Mouse (Mus musculus) testis, postnatal 14 days (tissue): ENCODE measurements around the gene Ank3.

ENCODE experiments used
- DNase-seq: peaks from one replicate; pipeline ENCODE4 v3.0.0; 2021; ENCODE audit warnings: low spot score

The Ank3 gene

DNA sequence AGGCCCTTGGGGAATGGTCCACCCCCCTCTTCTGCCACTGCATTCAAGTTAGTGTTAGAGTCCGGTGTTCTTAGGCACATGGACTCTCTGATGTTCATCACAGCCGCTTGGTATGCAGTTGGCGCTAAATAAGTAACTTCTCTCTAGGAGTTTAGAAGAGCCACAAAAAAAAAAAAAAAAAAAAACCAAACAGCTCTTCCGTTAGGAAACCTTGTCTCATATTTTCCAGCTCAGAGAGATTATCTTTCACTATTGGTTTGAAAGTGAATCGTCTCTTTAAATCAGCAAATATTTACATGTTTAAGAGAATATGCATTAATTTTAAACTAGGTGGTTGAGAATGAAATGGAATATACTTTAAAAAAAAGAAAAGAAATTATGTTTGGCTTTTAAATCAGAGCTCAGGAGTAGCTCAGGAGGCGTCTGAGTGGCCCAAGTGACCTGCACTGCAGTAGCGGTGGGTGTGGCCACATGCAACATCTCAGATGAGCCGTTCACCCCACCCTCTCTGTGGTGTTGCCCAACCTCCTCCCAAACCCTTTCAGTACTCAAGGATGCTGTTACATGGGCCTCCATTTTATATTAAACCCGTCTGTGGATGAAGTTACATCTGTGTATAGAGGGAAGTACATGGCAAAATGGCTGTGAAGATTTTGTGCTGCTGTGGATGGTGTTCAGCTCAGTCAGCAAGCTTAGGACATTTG, 138.0 kb downstream of the Ank3 start:
- DNase-seq = no peak

DNA sequence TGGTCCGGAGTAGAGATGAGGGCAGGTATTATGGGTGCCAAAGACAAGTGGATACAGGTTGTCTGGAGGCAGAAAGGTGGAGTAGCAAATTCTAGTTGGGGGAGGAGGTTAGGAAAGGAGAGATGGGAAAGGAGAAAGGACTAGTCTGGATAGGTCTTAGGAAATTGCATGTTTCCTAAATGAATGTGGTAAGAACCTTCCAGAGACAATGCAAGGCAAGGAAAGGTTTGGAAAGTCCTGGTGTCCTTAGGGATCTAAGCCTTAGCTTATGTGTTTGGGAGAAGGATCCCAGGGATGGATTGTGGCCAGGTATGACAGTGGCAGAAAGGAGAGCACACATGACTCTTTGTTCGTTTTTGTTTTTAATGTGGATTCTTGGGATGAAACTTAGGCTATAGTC, 139.7 kb downstream of the Ank3 start:
- DNase-seq = no peak

DNA sequence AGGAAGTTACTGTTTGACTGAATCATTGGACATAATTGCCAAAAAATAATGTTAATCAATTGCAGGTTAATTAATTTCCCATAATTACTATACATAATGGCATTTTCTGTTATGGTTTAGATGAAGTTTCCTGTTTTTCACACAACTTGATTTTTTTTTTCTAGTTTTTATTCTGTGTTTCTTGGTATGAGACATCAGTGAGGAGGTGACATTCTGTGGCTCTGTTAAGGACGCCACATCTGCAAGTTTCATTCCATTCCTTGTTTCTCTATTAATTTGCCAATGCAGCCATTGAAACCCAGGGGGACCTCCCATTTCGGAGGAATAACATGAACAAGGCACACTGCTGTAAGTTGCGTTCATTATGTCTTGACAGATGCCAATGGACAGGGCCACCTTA, 143.9 kb downstream of the Ank3 start:
- no peak for DNase-seq

DNA sequence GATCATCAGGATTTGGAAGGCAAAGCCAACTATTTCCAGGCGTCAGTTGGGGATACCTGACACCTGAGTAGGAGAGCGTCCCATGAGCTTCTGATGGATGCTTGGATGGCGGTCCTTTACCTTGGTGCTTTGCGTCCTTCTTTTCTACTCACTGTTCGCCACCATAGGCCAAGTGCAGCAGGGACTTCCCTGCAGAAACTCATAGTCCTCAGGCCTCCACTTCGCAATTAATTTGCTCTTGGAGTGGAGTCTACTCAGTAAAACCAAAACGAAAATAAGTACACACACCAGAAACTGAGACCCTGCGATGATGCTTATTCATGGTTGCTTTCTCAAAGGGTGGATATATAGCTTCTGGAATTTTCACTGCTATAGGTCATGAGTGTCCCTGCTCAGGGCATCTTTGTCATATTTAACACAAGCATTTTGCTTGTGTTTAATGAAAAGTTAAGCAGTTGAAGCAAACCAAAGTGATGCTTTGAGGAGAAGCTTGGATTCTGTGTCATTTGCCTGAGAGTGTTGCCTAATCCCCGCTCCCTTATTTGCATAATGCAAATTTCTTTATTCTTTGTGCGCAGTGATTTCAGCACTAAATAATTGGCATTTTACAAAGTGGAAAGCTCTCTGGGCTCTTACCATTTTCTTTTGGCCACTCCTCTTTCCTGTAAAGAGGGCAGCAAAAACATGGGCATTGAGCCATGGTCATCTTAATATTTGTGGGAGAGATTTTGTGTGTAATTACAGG, 145.5 kb downstream of the Ank3 start:
- DNase-seq = no peak

DNA sequence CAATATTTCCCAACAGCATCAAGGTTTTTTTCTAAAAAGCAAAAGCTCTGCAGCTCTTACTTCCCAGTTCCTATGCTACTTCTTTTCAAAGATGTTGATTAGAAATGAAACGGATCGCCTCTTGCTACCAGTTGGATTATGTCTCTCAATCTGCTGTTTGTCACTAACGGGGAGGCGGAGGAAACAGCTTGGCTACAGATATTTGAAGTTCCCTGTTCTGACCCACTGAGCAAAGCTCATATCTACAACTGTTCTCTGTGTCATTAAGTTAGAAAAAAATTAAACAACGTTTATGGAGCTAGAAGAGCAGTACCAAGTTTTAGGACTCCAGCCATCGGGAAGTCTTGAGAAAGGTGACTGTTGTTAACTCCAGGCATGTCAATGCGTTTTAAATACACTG, 146.1 kb downstream of the Ank3 start:
- no peak for DNase-seq

DNA sequence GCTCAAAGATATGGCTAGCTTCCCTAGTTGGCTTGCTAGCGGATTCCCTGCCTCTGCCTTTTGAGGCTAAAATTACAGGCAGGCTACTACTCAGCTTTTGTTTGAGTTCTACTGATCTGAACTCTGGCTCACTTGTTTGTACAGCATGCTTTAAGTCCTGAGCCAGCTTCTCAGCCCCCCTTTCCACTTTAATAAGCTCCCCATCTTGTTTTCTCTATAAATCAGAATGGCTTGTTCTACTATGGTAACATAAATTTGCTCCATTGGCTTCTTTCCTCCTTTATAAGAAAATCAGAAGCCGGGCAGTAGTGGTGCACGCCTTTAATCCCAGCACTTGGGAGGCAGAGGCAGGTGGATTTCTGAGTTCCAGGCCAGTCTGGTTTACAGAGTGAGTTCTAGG, 147.4 kb downstream of the Ank3 start:
- no peak for DNase-seq

DNA sequence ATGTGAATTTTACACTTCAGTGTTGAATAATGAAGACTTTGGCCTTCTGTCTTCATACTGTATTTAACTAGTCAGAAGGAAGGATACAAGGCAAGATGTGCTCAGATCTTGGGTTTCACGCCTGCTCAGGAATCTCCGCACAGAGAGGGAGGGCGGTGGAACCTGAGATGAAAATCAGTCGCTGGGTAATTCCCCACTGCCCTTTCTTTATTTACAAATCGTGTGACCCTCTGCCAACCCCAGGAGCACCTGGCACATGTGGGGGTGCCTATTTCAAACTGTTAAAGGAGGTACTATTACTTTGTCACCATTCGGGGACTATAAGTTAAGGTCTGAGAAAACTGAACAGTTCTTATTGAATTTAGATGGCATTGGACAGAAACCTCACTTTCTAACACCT, 148.1 kb downstream of the Ank3 start:
- DNase-seq = no peak

DNA sequence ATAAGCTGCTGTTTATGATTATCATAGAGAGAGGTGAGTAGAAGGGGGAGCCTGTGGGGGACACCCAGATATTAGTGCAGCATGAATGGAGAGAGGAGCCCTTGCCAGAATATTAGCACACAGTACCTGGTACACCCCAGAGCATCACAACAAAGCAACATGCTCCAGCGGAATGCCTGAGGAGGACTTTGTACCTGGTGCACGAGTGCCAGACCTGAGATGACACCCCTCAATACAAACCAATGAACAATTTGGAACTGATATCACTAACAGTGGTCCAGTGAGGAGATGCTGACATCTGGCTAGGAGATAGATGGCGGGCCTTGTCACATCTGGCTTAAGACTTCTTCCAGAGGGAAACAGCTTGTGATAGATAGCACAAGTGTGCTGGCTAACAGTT, 150.2 kb downstream of the Ank3 start:
- no peak for DNase-seq

DNA sequence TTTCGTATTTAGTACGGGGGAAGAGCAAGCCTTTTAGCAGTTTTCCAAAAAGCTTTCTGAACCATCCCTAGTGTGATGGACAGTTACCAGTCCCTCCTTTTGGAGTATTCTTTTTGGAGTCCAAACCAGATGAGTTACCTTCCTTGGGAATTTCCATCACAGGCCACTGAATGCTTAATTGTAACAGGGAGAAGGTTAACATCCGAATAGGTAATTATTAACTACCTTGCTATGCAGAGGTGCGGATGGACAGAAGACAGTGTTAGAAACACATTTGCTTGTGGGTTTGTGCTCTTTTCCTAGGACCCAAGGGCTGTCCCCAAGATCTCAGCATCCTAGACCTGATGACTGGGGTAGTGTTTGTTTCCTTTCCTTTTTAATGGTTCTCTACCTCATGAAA, 150.6 kb downstream of the Ank3 start:
- no peak for DNase-seq

DNA sequence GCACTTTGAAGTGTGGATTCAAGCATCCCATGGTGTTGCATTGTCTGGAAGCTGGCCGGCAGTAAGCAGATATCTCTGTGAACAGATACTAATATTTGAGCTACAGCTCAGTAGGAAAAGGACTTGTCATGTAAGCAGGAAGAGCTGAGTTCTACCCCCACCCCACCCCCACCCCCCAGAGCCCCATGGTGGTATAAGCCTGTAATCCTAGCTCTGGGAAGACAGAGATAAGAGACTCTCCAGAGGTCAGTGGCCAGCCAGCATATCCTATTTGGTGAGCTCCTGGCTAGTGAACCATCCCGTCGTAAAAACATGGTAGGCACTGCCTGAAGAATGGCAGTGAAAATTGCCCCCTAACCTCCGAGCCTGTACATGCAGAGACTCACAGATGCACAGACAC, 152.3 kb downstream of the Ank3 start:
- no peak for DNase-seq

DNA sequence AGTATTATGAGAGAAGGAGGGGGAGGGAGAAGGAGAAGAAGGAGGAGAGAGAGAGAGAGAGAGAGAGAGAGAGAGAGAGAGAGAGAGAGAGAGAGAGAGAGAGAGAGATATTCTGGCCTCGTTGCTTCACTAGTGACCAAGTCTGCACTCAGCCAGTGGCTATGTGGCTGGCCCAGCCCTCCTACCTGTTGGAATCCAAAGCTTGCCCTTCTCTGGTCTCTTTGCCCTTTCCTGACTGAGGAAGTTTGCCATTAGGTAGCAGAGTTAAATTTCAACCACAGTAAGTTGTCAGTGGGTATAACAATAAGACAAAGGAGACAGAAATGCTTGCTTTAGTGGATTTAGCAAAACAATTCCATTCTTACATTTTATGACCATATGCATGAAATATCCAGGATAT, 154.5 kb downstream of the Ank3 start:
- DNase-seq = no peak

DNA sequence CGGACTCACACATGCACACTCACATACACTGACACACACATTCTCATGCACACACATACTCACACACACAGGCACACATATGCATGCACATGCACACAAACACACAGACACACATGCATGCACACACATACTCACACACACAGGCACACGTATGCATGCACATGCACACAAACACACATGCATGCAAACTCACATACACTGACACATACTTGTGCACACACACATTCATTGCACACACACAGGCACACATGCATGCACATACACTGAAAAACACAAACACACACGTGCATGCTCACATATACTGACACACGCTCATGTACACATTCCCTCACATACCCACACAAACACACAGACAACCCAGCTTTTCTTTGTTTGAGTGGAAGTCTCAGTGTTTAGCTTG, 157.0 kb downstream of the Ank3 start:
- DNase-seq = no peak

DNA sequence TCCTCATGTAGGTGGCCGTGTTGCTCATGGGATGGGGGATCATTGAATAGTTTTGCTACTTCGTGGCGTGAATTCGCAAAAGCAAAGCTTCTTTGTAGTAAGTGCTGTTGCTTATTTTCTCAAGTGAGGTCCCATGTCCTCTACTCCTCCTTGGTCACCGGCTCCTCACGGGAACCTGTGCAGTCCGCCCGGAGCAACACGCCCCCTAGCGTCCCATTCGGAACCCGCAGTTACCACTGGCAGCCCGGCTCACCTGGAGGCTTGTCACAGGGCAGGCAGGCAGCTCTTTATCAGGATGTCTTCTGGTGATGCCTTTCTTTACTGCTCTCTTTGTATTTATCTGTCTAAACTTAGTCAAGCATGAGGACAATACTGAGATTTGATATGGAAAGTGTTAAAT, 157.7 kb downstream of the Ank3 start:
- peak; percentile 37 for DNase-seq

DNA sequence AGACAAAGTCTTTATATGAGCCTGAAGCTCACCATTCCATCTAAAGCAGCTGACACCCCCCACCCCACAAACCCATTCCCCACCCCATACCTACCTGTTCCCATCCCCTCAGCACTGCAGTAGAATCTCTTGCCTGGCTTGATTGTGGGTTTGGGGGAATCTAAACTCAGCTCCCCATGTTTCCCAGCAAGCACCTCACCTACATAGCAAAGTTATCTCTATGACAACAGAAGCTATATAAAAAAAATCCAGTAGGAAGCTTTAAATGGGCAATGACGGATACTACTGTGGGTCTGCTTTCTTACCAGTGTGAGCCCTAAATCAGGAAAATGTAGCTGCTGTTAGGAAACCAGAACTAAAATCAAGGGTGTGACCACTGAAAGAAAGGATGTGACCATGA, 161.7 kb downstream of the Ank3 start:
- DNase-seq = no peak

DNA sequence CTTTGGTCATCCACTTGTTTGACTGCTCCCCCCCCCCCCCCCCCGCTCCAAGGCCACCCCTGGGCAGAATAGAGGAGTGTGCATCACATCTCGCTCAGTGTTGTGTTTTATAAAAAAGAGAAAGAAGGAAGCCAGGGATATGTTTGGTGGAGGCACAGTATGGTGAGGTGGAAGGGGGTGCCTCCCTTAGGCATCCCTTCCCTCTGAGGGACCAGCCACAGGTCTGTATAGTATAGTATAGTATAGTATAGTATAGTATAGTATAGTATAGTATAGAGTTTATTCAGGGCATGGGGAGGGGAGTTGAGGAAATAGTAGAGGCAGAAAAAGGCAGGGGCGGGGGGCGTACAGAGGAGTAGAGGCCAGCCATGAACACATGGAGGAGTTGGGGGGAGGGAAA, 164.4 kb downstream of the Ank3 start:
- DNase-seq = no peak

DNA sequence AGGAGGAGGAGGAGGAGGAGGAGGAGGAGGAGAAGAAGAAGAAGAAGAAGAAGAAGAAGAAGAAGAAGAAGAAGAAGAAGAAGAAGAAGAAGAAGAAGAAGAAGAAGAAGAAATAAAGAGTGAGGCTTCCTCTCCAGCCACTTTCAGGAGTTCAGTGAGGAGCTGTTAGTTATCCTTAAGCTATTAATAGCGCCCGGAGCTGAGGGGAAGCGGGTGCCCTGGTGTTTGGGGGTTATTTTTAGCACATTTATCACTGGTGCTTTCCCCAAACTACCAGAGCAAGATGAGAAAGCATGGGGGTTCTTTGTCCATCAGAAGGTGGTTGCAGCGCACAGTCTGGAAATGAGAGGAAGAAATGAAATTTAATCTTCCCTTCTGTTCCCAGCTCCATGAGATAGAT, 166.5 kb downstream of the Ank3 start:
- no peak for DNase-seq

DNA sequence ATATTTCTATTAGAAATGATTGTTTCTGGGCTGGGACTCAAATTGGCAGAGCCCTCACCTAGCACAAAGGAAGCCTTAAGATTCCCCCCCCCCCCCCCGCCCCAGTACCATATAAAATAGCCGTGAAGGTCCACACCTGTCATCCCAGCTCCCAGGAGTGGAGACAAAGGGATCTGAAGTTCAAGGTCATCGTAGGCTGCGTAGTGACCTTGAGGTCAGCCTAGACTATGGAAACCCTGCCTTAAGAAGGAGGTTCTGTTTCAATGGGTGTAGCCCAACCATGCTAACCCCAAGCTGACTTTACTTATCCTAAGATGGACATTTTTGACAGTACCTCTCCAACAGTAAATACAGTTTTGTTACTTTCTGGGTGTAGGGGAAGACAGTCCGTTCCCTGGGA, 170.4 kb downstream of the Ank3 start:
- DNase-seq = no peak

DNA sequence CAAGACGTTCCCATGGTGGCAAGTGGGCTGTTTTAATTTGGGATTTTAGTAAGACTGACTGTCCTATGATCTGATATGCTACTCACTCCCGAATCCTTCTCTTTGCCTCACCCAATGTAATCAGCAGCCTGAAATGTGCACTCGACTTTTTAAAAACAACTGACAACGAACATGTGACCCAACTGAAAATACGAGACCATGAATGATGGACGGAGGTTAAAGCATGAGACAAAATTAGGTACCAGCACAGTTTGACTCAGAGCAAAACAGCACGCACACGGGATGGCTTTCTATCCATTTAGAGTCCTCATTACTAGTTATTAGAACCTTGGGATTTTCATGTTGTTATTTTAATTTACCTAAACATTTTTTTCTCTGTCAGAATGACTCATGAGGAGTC, 171.2 kb downstream of the Ank3 start:
- DNase-seq = no peak

DNA sequence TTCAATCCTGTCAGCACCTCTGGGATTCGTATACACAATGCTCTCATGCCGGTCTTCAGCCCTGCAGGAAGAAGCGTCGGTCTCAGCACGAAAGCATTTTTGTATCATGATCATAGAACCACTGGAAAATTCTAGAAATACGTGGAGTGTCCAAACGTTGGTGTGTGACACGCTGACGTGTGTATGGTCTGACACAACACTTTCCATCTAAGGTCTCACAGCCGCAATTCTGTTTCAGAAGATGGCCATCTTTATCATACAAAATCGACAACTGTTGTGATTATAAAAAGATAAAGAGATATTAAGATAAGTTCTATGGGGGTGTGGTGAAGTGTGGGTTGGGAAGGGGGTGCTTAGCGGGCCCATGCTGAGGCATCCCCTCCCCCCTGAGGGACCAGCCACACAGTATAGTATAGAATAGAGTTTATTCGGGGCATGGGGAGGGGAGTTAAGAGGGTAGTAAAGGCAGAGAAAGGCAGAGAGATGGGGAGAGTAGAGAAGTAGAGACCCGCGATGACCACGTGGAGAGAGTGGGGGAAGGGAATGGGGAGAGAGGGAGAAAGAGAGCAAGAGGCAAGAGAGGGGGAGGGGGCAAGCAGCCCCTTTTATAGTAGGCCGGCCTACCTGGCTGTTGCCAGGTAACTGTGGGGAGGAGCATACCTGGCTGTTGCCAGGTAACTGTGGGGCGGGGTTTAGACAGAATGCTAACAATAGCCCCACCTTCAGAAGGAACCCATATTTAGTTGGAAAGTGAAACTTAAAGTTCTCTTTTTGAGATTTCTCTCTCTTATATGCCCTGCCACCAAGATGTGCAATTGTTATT, 172.1 kb downstream of the Ank3 start:
- DNase-seq = peak; percentile 12

DNA sequence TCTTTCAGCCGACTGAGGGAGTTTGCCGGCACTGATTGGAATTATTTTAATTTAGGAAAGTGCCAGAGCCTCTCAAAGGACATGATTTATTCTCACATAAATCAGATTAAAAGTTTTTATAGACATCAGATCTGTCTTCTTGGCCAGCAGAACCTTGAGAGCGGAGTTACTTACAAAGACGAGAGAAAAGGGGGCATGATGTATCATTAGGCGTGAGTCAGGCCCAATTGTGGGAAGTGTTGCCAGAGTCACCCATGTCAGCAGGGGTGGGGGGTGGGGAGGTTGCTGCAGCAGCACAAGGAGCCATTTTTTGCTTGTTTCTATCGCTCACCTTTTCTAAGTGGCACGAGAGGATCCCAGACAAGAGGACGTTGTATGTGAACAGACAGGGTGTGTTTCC, 172.8 kb downstream of the Ank3 start:
- DNase-seq = no peak

DNA sequence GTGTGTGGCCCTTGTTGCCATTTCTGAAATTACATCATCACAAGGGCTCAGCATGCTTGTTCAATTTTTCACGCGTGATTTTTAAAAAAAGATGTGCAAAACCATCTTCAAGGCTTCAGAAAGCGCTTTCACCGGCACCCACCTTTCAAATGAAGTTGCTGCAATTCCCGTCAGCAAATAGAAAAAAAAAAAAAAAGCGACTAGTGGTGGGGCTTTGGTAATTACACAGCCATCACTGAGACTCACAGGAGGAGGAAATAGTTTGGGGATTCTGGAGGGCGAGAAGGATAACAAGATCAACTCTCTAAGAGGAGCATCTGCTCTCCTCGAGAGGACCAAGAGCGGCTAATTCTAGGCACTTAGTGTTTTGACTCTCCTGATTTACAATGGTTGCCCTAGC, 173.4 kb downstream of the Ank3 start:
- DNase-seq = no peak

DNA sequence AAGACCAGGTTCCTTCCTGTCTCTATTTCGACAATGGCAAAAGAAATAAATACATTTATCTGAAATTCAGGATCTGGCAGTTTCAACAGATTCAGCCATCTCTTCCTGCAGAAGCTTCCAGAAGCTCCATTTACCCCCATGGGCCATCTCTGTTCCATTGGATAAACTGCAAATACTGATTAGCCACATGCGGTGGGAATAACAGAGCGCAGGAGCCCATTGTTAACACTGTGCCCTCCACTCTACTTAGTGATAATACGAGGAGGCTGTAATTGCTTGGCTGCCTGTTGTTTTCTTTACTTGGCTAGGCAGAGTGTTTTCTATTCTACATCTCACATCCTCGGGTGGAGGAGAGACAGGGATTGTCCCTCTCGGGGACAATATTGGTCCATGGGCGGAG, 174.5 kb downstream of the Ank3 start:
- DNase-seq = no peak

DNA sequence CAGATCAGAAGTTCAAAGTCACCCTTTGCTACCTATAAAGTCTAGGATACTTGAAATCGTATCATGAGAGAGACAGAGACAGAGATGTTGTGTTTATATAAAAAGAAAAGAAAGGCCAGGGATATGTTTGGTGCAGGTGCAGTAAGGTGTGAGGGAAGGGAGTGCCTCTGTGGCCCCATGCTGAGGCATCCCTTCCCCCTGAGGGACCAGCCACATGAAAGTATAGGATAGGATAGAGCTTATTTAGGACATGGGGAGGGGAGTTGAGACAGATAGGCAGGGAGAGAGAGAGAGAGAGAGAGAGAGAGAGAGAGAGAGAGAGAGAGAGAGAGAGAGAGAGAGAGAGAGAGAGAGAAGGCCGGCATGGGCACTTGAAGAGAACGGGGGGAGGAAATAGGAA, 175.2 kb downstream of the Ank3 start:
- DNase-seq = no peak
